Mouse (Mus musculus) liver, adult 2 months (tissue): ENCODE data around the gene Fmnl3.

Experiments
- CTCF ChIP-seq: fragments of 200-500 bp; IDR thresholded peaks from 2 replicates; pipeline ENCODE4 v1.5.1; 2011; ENCODE audit warnings: low read depth, low read length, control low read depth
- POLR2A ChIP-seq: fragments of 200-500 bp; IDR thresholded peaks from 2 replicates; pipeline ENCODE4 v1.6.1; 2011; ENCODE audit warnings: low read length, control low read depth; ENCODE audit not compliant: insufficient read depth; ENCODE audit errors: extremely low read depth

DNA sequence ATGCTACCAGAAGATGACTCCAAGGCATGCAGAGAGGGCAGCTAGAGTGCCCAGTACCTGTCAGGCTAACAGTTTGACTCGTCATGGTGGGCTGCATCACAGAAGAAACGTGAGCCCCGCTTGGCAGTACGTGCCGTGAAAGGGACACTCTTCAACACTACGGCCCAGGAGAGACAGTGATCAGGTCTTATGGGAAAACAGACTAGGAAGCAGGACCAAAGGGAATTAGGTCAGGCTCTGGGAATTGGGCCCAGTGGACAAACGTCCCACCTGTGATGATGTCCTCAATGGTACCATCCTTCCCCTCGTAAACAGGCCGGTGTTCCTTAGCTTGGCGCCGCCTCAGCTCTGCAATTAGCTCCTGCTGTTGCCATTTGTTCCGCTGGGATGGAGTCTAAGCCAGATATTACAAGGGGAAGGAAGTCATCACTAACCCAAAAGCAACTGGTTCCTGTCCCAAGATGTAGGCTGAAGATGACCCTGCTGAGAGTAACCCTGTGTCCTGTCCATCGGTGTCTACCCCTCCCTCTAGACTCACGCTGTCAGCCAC is 51.3 kb downstream of the Fmnl3 start:
- TF ChIP-seq CTCF = no peak
- no peak for TF ChIP-seq POLR2A
